Mouse (Mus musculus) heart, adult 9 months (tissue): ENCODE results near the gene H2afy2.

Source experiments
- DNase-seq, 2 experiments: peaks; one replicate each; pipeline ENCODE4 v3.0.0; 2022; ENCODE audit warnings: low spot score in 2 of 2

H2afy2 gene

GRCm38 (mm10) chr10:61783621-61784251 lies at the start of gene H2afy2:
Gene H2afy2 (minus strand): TSS chr10:61784147.
- peak; percentile 39 to 52 for DNase-seq

GRCm38 (mm10) chr10:61832713-61833112 lies 48.8 kb upstream of the H2afy2 start:
- DNase-seq: no peak

GRCm38 (mm10) chr10:61831741-61832140 lies 47.8 kb upstream of the H2afy2 start:
- no peak for DNase-seq

- DNase-seq: no peak
Measured at GRCm38 (mm10) chr10:61831251-61831650, 47.3 kb upstream of the H2afy2 start.

- no peak for DNase-seq
Measured at GRCm38 (mm10) chr10:61830817-61831216, 46.9 kb upstream of the H2afy2 start.

GRCm38 (mm10) chr10:61829046-61829445 lies 45.1 kb upstream of the H2afy2 start:
- DNase-seq: no peak

GRCm38 (mm10) chr10:61827950-61828936 lies 44.3 kb upstream of the H2afy2 start:
- no peak for DNase-seq

GRCm38 (mm10) chr10:61826753-61827435 lies 42.9 kb upstream of the H2afy2 start:
- no peak for DNase-seq

GRCm38 (mm10) chr10:61825979-61826752 lies 42.2 kb upstream of the H2afy2 start:
- DNase-seq: no peak

- no peak for DNase-seq
Measured at GRCm38 (mm10) chr10:61825536-61825935, 41.6 kb upstream of the H2afy2 start.

GRCm38 (mm10) chr10:61823731-61824115 lies 39.8 kb upstream of the H2afy2 start:
- DNase-seq: no peak

- no peak for DNase-seq
Measured at GRCm38 (mm10) chr10:61822968-61823730, 39.2 kb upstream of the H2afy2 start.

- DNase-seq: no peak
Measured at GRCm38 (mm10) chr10:61820050-61820449, 36.1 kb upstream of the H2afy2 start.

- no peak for DNase-seq
Measured at GRCm38 (mm10) chr10:61811987-61812386, 28.0 kb upstream of the H2afy2 start.

- DNase-seq: no peak
Measured at GRCm38 (mm10) chr10:61798133-61798576, 14.2 kb upstream of the H2afy2 start.

GRCm38 (mm10) chr10:61795458-61795857 lies 11.5 kb upstream of the H2afy2 start:
- DNase-seq: no peak

- no peak for DNase-seq
Measured at GRCm38 (mm10) chr10:61794971-61795370, 11.0 kb upstream of the H2afy2 start.

- no peak for DNase-seq
Measured at GRCm38 (mm10) chr10:61793015-61793414, 9.1 kb upstream of the H2afy2 start.

- no peak for DNase-seq
Measured at GRCm38 (mm10) chr10:61788499-61788898, 4.6 kb upstream of the H2afy2 start.

- DNase-seq: no peak
Measured at GRCm38 (mm10) chr10:61787541-61788313, 3.8 kb upstream of the H2afy2 start.
